In genomic region chr14:95281431-95281830, GRCm38 (mm10) we compare ENCODE assay signal across 19 mouse cellular contexts.
"Had no signal": no experiment of that assay in that cellular context is flagged by ENCODE, and none has a peak within 500 bp of the region (broad histone marks: within the 10 kb centered on the region; RNA-seq: fewer than 3 reads in every experiment).

No protein-coding gene starts in this region.

- ATAC-seq: intestine, embryonic 16.5 days had no signal

- H3K9me3 ChIP-seq: limb, embryonic 13.5 days; liver, embryonic 13.5 days; midbrain, embryonic 12.5 days; neural tube, embryonic 12.5 days; neural tube, embryonic 15.5 days; stomach, embryonic 15.5 days had no signal

- H3K9ac ChIP-seq: limb, embryonic 13.5 days; liver, embryonic 13.5 days; midbrain, embryonic 12.5 days; neural tube, embryonic 12.5 days; neural tube, embryonic 15.5 days; stomach, embryonic 15.5 days had no signal

- H3K27me3 ChIP-seq: limb, embryonic 13.5 days; liver, embryonic 13.5 days; midbrain, embryonic 12.5 days; neural tube, embryonic 12.5 days; neural tube, embryonic 15.5 days; stomach, embryonic 15.5 days had no signal

- H3K4me2 ChIP-seq: limb, embryonic 13.5 days; liver, embryonic 13.5 days; midbrain, embryonic 12.5 days; neural tube, embryonic 12.5 days; neural tube, embryonic 15.5 days; stomach, embryonic 15.5 days had no signal

- H3K4me3 ChIP-seq: limb, embryonic 13.5 days; liver, embryonic 13.5 days; midbrain, embryonic 12.5 days; neural tube, embryonic 12.5 days; neural tube, embryonic 15.5 days; stomach, embryonic 15.5 days had no signal

- H3K27ac ChIP-seq: limb, embryonic 13.5 days; liver, embryonic 13.5 days; midbrain, embryonic 12.5 days; neural tube, embryonic 12.5 days; neural tube, embryonic 15.5 days; stomach, embryonic 15.5 days had no signal

- DNase-seq: kidney, adult 18-20 months; kidney, adult 9 months; kidney, postnatal 14 days; kidney, postnatal 4 days; left cerebral cortex, postnatal 4 days; liver, embryonic 13.5 days; lung, adult 2 months; lung, postnatal 14 days; lung, postnatal 4 days; right cerebral cortex, adult 18-20 months; right cerebral cortex, postnatal 14 days; right cerebral cortex, postnatal 4 days; thymus, postnatal 25 days had no signal

- H3K4me1 ChIP-seq: limb, embryonic 13.5 days; liver, embryonic 13.5 days; midbrain, embryonic 12.5 days; neural tube, embryonic 12.5 days; neural tube, embryonic 15.5 days; stomach, embryonic 15.5 days had no signal

- H3K36me3 ChIP-seq: limb, embryonic 13.5 days; liver, embryonic 13.5 days; midbrain, embryonic 12.5 days; neural tube, embryonic 12.5 days; neural tube, embryonic 15.5 days; stomach, embryonic 15.5 days had no signal
